Mouse (Mus musculus) heart, adult 2 months (tissue): ENCODE data around the gene Frmpd4. TPM values are rescaled to one million over a fixed set of nuclear protein-coding genes. Genes with fewer than 3 reads are reported as not detected.
A peak's percentile ranks its signal among the peaks of the same experiment; 100 is the strongest.

Source experiments
- DNase-seq, 2 experiments: peaks; one replicate each; pipeline ENCODE4 v3.0.0; 2021
- H3K27ac ChIP-seq: fragments of 200-600 bp; 2 replicates; pipeline ENCODE4 v1.8.1; 2022
- H3K27me3 ChIP-seq: fragments of 200-500 bp; 2 replicates; pipeline ENCODE4 v1.6.1; 2012; ENCODE audit warnings: mild to moderate bottlenecking, low read length, inconsistent platforms, mixed read lengths; ENCODE audit not compliant: control insufficient read depth, insufficient read depth
- H3K36me3 ChIP-seq: fragments of 200-500 bp; 2 replicates; pipeline ENCODE4 v1.6.1; 2012; ENCODE audit warnings: low read length, inconsistent platforms; ENCODE audit not compliant: control insufficient read depth, insufficient read depth
- H3K4me1 ChIP-seq: fragments of 200-500 bp; 2 replicates; pipeline ENCODE4 v1.6.1; 2011; ENCODE audit warnings: low read length; ENCODE audit not compliant: control insufficient read depth, insufficient read depth
- H3K4me3 ChIP-seq: fragments of 200-600 bp; 2 replicates; pipeline ENCODE4 v1.8.1; 2022
- H3K79me2 ChIP-seq: fragments of 200-500 bp; replicated peaks from 2 replicates; pipeline ENCODE4 v1.6.1; 2012; ENCODE audit warnings: mild to moderate bottlenecking, inconsistent platforms, low read length, moderate library complexity, mixed read lengths; ENCODE audit not compliant: control insufficient read depth, insufficient read depth
- H3K9ac ChIP-seq: fragments of 200-500 bp; 2 replicates; pipeline ENCODE4 v1.6.1; 2012; ENCODE audit warnings: low read depth, mild to moderate bottlenecking, control low read depth, inconsistent platforms, low read length, mixed read lengths
- CTCF ChIP-seq: fragments of 200-600 bp; IDR thresholded peaks from 2 replicates; pipeline ENCODE4 v1.8.1; 2022; ENCODE audit warnings: antibody characterized with exemption, mild to moderate bottlenecking, moderate library complexity
- EP300 ChIP-seq: fragments of 200-500 bp; IDR thresholded peaks from 2 replicates; pipeline ENCODE4 v1.6.1; 2011; ENCODE audit warnings: low read depth, low read length, control low read depth; ENCODE audit not compliant: insufficient read depth
- POLR2A ChIP-seq: fragments of 200-500 bp; IDR thresholded peaks from 2 replicates; pipeline ENCODE4 v1.6.1; 2011; ENCODE audit warnings: mild to moderate bottlenecking, low read depth, low read length, control low read depth; ENCODE audit not compliant: insufficient read depth
- WGBS: fragments of 180-500 bp; shearing (Covaris S2); methylation state at CpG from one replicate; pipeline ENCODE4 v1.1.7; 2018; 5-methylcytosine and 5-hydroxymethylcytosine counted together
- intact Hi-C: fragments of 180-260 bp; cut with DNase I; formaldehyde crosslinking; loops from one replicate; pipeline ENCODE4 v1.15.1; 2025
- polyA plus RNA-seq: library from polyadenylated mRNA; depleted of rRNA; stranded (reverse); fragments of >200 nt; gene quantifications from 2 replicates; pipeline ENCODE4 v1.2.3, GENCODE M21; 2012
- total RNA-seq, 2 experiments: library from RNA; stranded (reverse); gene quantifications; 2 replicates each; pipeline ENCODE4 v1.2.3; 2021

Frmpd4 gene
- total and polyA plus RNA-seq, 3 experiments, result not detected

- intact Hi-C loops, result no loop called here
- TF ChIP-seq EP300 (no peak), CTCF (no peak), POLR2A (no peak)
- Histone ChIP-seq H3K4me1 (no peaks in the 10 kb centered on the region), H3K9ac (no peak overlapping the region), H3K36me3 (no peaks in the 10 kb centered on the region), H3K79me2 (no peaks in the 10 kb centered on the region), H3K27ac (no peak overlapping the region), H3K27me3 (no peaks in the 10 kb centered on the region), H3K4me3 (no peak overlapping the region)
- no peak for DNase-seq
- WGBS, result 41% methylated on average over 1 of the region's 1 CpGs
These were observed 145.8 kb downstream of the Frmpd4 start for GRCm38 (mm10) chrX:168431206-168431605.

- no peak overlapping the region for H3K27ac ChIP-seq
- TF ChIP-seq EP300 (no peak), POLR2A (no peak), CTCF (no peak)
- no peaks in the 10 kb centered on the region for H3K27me3 ChIP-seq
- intact Hi-C loops, result no loop called here
- H3K4me3 ChIP-seq, result no peak overlapping the region
- no peaks in the 10 kb centered on the region for H3K79me2 ChIP-seq
- H3K4me1 ChIP-seq, result no peaks in the 10 kb centered on the region
- 66% methylated on average over 4 of the region's 4 CpGs for WGBS
- H3K36me3 ChIP-seq, result no peaks in the 10 kb centered on the region
- H3K9ac ChIP-seq, result no peak overlapping the region
- DNase-seq, result no peak
These were observed 147.2 kb downstream of the Frmpd4 start for GRCm38 (mm10) chrX:168429814-168430213.

- WGBS, result 21% methylated on average over 3 of the region's 3 CpGs
- H3K4me3 ChIP-seq, result no peak overlapping the region
- TF ChIP-seq CTCF, result peak; percentile 53
- TF ChIP-seq EP300, result no peak
- no peak for TF ChIP-seq POLR2A
- H3K27ac ChIP-seq, result no peak overlapping the region
- no peaks in the 10 kb centered on the region for H3K36me3 ChIP-seq
- DNase-seq, result no peak
- no peaks in the 10 kb centered on the region for H3K79me2 ChIP-seq
- H3K9ac ChIP-seq, result no peak overlapping the region
- intact Hi-C loops, result no loop called here
- no peaks in the 10 kb centered on the region for H3K4me1 ChIP-seq
- H3K27me3 ChIP-seq, result no peaks in the 10 kb centered on the region
These were observed 161.6 kb downstream of the Frmpd4 start for GRCm38 (mm10) chrX:168415403-168415802.

- no peaks in the 10 kb centered on the region for H3K4me1 ChIP-seq
- no peak for TF ChIP-seq POLR2A
- TF ChIP-seq EP300, result no peak
- no peak for TF ChIP-seq CTCF
- no peak overlapping the region for H3K9ac ChIP-seq
- intact Hi-C loops, result no loop called here
- no peaks in the 10 kb centered on the region for H3K36me3 ChIP-seq
- no peaks in the 10 kb centered on the region for H3K27me3 ChIP-seq
- 73% methylated on average over 2 of the region's 2 CpGs for WGBS
- H3K27ac ChIP-seq, result no peak overlapping the region
- DNase-seq, result no peak
- H3K79me2 ChIP-seq, result no peaks in the 10 kb centered on the region
- no peak overlapping the region for H3K4me3 ChIP-seq
These were observed 173.5 kb downstream of the Frmpd4 start for GRCm38 (mm10) chrX:168403512-168403911.

GRCm38 (mm10) chrX:168350431-168350830 lies 226.6 kb downstream of the Frmpd4 start:
- intact Hi-C loops, result no loop called here
- WGBS, result 78% methylated on average over 2 of the region's 2 CpGs
- H3K79me2 ChIP-seq, result no peaks in the 10 kb centered on the region
- no peak for DNase-seq
- TF ChIP-seq CTCF, result no peak
- TF ChIP-seq POLR2A, result no peak
- H3K9ac ChIP-seq, result no peak overlapping the region
- H3K27me3 ChIP-seq, result no peaks in the 10 kb centered on the region
- no peaks in the 10 kb centered on the region for H3K36me3 ChIP-seq
- no peak overlapping the region for H3K27ac ChIP-seq
- H3K4me1 ChIP-seq, result no peaks in the 10 kb centered on the region
- no peak overlapping the region for H3K4me3 ChIP-seq

GRCm38 (mm10) chrX:168349320-168350225 lies 227.5 kb downstream of the Frmpd4 start:
- no peaks in the 10 kb centered on the region for H3K36me3 ChIP-seq
- H3K79me2 ChIP-seq, result no peaks in the 10 kb centered on the region
- DNase-seq, result no peak
- intact Hi-C loops, result no loop called here
- H3K4me1 ChIP-seq, result no peaks in the 10 kb centered on the region
- no peak overlapping the region for H3K4me3 ChIP-seq
- TF ChIP-seq CTCF, result no peak
- no peak for TF ChIP-seq POLR2A
- TF ChIP-seq EP300, result no peak
- no peak overlapping the region for H3K9ac ChIP-seq
- H3K27me3 ChIP-seq, result no peaks in the 10 kb centered on the region
- no peak overlapping the region for H3K27ac ChIP-seq
- 60% methylated on average over 5 of the region's 5 CpGs for WGBS
